Mouse (Mus musculus) heart, embryonic 13.5 days (tissue): ENCODE measurements around the gene Nacad. TPM values are rescaled to one million over a fixed set of nuclear protein-coding genes. Genes with fewer than 3 reads are reported as not detected.

ENCODE experiments used
- ATAC-seq: fragments of 200-750 bp; cut with Nextera tagmentation; 2 replicates; pipeline ENCODE4 v1.8.0; 2017; ENCODE audit warnings: moderate TSS enrichment; ENCODE audit not compliant: insufficient number of reproducible peaks, low FRiP score, low TSS enrichment; ENCODE audit errors: extremely low read depth
- H3K27ac ChIP-seq: fragments of 300-500 bp; sonication (generic); replicated peaks from 2 replicates; pipeline ENCODE4 v1.5.1; 2015; ENCODE audit warnings: moderate library complexity, mild to moderate bottlenecking, inconsistent platforms
- H3K27me3 ChIP-seq: fragments of 300-500 bp; sonication (generic); replicated peaks from 2 replicates; pipeline ENCODE4 v1.6.1; 2015; ENCODE audit warnings: mild to moderate bottlenecking, inconsistent platforms
- H3K36me3 ChIP-seq: fragments of 300-500 bp; sonication (generic); 2 replicates; pipeline ENCODE4 v1.6.1; 2015; ENCODE audit warnings: mild to moderate bottlenecking, inconsistent platforms
- H3K4me1 ChIP-seq: fragments of 300-500 bp; sonication (generic); 2 replicates; pipeline ENCODE4 v1.6.1; 2015; ENCODE audit warnings: inconsistent platforms
- H3K4me2 ChIP-seq: fragments of 300-500 bp; sonication (generic); 2 replicates; pipeline ENCODE4 v1.6.1; 2015; ENCODE audit warnings: inconsistent platforms, mild to moderate bottlenecking, moderate library complexity
- H3K4me3 ChIP-seq: fragments of 300-500 bp; sonication (generic); 2 replicates; pipeline ENCODE4 v1.5.1; 2015; ENCODE audit warnings: moderate library complexity, mild to moderate bottlenecking, inconsistent platforms
- H3K9ac ChIP-seq: fragments of 300-500 bp; sonication (generic); 2 replicates; pipeline ENCODE4 v1.6.1; 2015; ENCODE audit warnings: inconsistent platforms, mild to moderate bottlenecking, moderate library complexity
- H3K9me3 ChIP-seq: fragments of 300-500 bp; sonication (generic); 2 replicates; pipeline ENCODE4 v1.6.1; 2016; ENCODE audit warnings: inconsistent platforms
- WGBS: fragments of 180-500 bp; shearing (Covaris S2); methylation state at CpG from one replicate; pipeline ENCODE4 v1.1.7; 2015; ENCODE audit warnings: mixed read lengths; 5-methylcytosine and 5-hydroxymethylcytosine counted together
- polyA plus RNA-seq: library from polyadenylated mRNA; unstranded; fragments of >200 nt; fragmentation: Nextera tagmentation; extraction: Ambion mirVana; gene quantifications from 2 replicates; pipeline ENCODE4 v1.2.1, GENCODE M21; 2015

Gene Nacad
- polyA plus RNA-seq, 1 experiment from 2014 or later = 0.86 TPM

GRCm38 (mm10) chr11:6627731-6628130 lies 21.9 kb upstream of the Nacad start:
- ATAC-seq = no peak
- WGBS = 75% methylated on average over 4 of the region's 4 CpGs
- no peak overlapping the region for H3K4me2 ChIP-seq
- H3K27me3 ChIP-seq = no peaks in the 10 kb centered on the region
- no peak overlapping the region; the same call in 1 of the 2 replicates for H3K27ac ChIP-seq
- H3K4me1 ChIP-seq = peaks cover 32% of the 10 kb centered on the region
- no peak overlapping the region for H3K9ac ChIP-seq
- H3K4me3 ChIP-seq = no peak overlapping the region
- peaks cover 6% of the 10 kb centered on the region; the same call in 1 of the 2 replicates for H3K9me3 ChIP-seq
- H3K36me3 ChIP-seq = peaks cover 20% of the 10 kb centered on the region

GRCm38 (mm10) chr11:6626388-6626772 lies 20.5 kb upstream of the Nacad start:
- H3K27me3 ChIP-seq = no peaks in the 10 kb centered on the region
- peak overlapping the region; percentile 85 for H3K4me3 ChIP-seq
- peaks cover 33% of the 10 kb centered on the region for H3K36me3 ChIP-seq
- peak overlapping the region; percentile 91 for H3K27ac ChIP-seq
- peak overlapping the region; percentile 90 for H3K9ac ChIP-seq
- ATAC-seq = no peak
- H3K4me2 ChIP-seq = peak overlapping the region; percentile 94
- peaks cover 32% of the 10 kb centered on the region for H3K4me1 ChIP-seq
- H3K9me3 ChIP-seq = peaks cover 2% of the 10 kb centered on the region; the same call in 1 of the 2 replicates
- 10% methylated on average over 16 of the region's 16 CpGs for WGBS

- ATAC-seq = peak; percentile 92
- under 1% methylated on average over 66 of the region's 66 CpGs for WGBS
Observed at GRCm38 (mm10) chr11:6625478-6626387, 19.9 kb upstream of the Nacad start, which contains the start of gene Tbrg4. Tbrg4 (minus strand) TSS chr11:6626067.

GRCm38 (mm10) chr11:6624619-6625382 lies 18.9 kb upstream of the Nacad start:
- peaks cover 32% of the 10 kb centered on the region for H3K4me1 ChIP-seq
- no peak overlapping the region; the same call in 1 of the 2 replicates for H3K27ac ChIP-seq
- no peaks in the 10 kb centered on the region for H3K9me3 ChIP-seq
- peak overlapping the region; percentile 85 for H3K4me3 ChIP-seq
- H3K36me3 ChIP-seq = peaks cover 49% of the 10 kb centered on the region
- H3K9ac ChIP-seq = peak overlapping the region; percentile 90
- H3K4me2 ChIP-seq = peak overlapping the region; percentile 94
- H3K27me3 ChIP-seq = no peaks in the 10 kb centered on the region
- 51% methylated on average over 14 of the region's 14 CpGs for WGBS
- no peak for ATAC-seq

More at GRCm38 (mm10) chr11:6625478-6626387, 19.9 kb upstream of the Nacad start, which contains the start of gene Tbrg4:
- Histone ChIP-seq H3K27me3 (no peaks in the 10 kb centered on the region), H3K27ac (peak within 1 kb of the TSS; percentile 91), H3K4me3 (peak within 1 kb of the TSS; percentile 85), H3K36me3 (peaks cover 40% of the 10 kb centered on the region), H3K4me1 (peaks cover 32% of the 10 kb centered on the region), H3K4me2 (peak within 1 kb of the TSS; percentile 94), H3K9me3 (no peaks in the 10 kb centered on the region), H3K9ac (peak within 1 kb of the TSS; percentile 90)

GRCm38 (mm10) chr11:6623704-6624103 lies 17.9 kb upstream of the Nacad start:
- 81% methylated on average over 10 of the region's 10 CpGs for WGBS
- Histone ChIP-seq H3K4me1 (peaks cover 32% of the 10 kb centered on the region), H3K9ac (peak overlapping the region; percentile 44), H3K36me3 (peaks cover 60% of the 10 kb centered on the region), H3K4me2 (peak overlapping the region; percentile 94), H3K27ac (no peak overlapping the region), H3K4me3 (peak overlapping the region; percentile 24; the same call in 1 of the 2 replicates), H3K9me3 (no peaks in the 10 kb centered on the region), H3K27me3 (no peaks in the 10 kb centered on the region)
- no peak for ATAC-seq

GRCm38 (mm10) chr11:6615250-6616205 lies 9.7 kb upstream of the Nacad start:
- Histone ChIP-seq H3K4me3 (no peak overlapping the region), H3K27me3 (no peaks in the 10 kb centered on the region), H3K27ac (no peak overlapping the region), H3K4me2 (no peak overlapping the region), H3K9ac (no peak overlapping the region), H3K9me3 (no peaks in the 10 kb centered on the region), H3K4me1 (no peaks in the 10 kb centered on the region), H3K36me3 (peaks cover 96% of the 10 kb centered on the region)
- no peak for ATAC-seq
- WGBS = 88% methylated on average over 12 of the region's 12 CpGs

- Histone ChIP-seq H3K27me3 (peaks cover 76% of the 10 kb centered on the region), H3K9me3 (no peaks in the 10 kb centered on the region), H3K9ac (peak overlapping the region; percentile 62), H3K36me3 (no peaks in the 10 kb centered on the region), H3K4me1 (peaks cover 33% of the 10 kb centered on the region), H3K27ac (no peak overlapping the region), H3K4me2 (peak overlapping the region; percentile 72), H3K4me3 (peak overlapping the region; percentile 48)
- ATAC-seq = no peak
- WGBS = 13% methylated on average over 13 of the region's 13 CpGs
Observed at GRCm38 (mm10) chr11:6605021-6605481, 802 bp downstream of the Nacad start.

- Histone ChIP-seq H3K4me1 (peaks cover 37% of the 10 kb centered on the region), H3K27ac (no peak overlapping the region), H3K9me3 (no peaks in the 10 kb centered on the region), H3K4me2 (peak overlapping the region; percentile 72), H3K4me3 (peak overlapping the region; percentile 48), H3K27me3 (peaks cover 80% of the 10 kb centered on the region), H3K9ac (peak overlapping the region; percentile 62), H3K36me3 (no peaks in the 10 kb centered on the region)
- ATAC-seq = no peak
Observed at GRCm38 (mm10) chr11:6604604-6604936, 1.3 kb downstream of the Nacad start.

GRCm38 (mm10) chr11:6603887-6604603 lies 1.8 kb downstream of the Nacad start:
- Histone ChIP-seq H3K4me1 (peaks cover 42% of the 10 kb centered on the region), H3K27ac (peak overlapping the region; percentile 50), H3K9me3 (no peaks in the 10 kb centered on the region), H3K9ac (peak overlapping the region; percentile 62), H3K27me3 (peaks cover 85% of the 10 kb centered on the region), H3K4me2 (peak overlapping the region; percentile 72), H3K36me3 (0 out of 2 replicates have a peak, but pooled peaks cover under 1% of the 10 kb centered on the region), H3K4me3 (peak overlapping the region; percentile 48; the same call in 1 of the 2 replicates)
- WGBS = 20% methylated on average over 12 of the region's 12 CpGs
- ATAC-seq = peak; percentile 68; the same call in 1 of the 2 replicates

GRCm38 (mm10) chr11:6603224-6603623 lies 2.6 kb downstream of the Nacad start:
- Histone ChIP-seq H3K4me2 (peak overlapping the region; percentile 72), H3K27me3 (peaks cover 88% of the 10 kb centered on the region), H3K36me3 (peaks cover 8% of the 10 kb centered on the region), H3K4me3 (no peak overlapping the region), H3K27ac (no peak overlapping the region), H3K9me3 (no peaks in the 10 kb centered on the region), H3K9ac (no peak overlapping the region), H3K4me1 (peaks cover 50% of the 10 kb centered on the region)
- ATAC-seq = no peak
- WGBS = 77% methylated on average over 9 of the region's 9 CpGs
